Mouse (Mus musculus) small intestine, adult 2 months (tissue): ENCODE data around the gene Macrod1.
A peak's percentile ranks its signal among the peaks of the same experiment; 100 is the strongest.

Source experiments
- CTCF ChIP-seq: fragments of 200-500 bp; IDR thresholded peaks from 2 replicates; pipeline ENCODE4 v1.5.1; 2012; ENCODE audit warnings: low read depth, mild to moderate bottlenecking, control low read depth, inconsistent platforms, low read length, moderate library complexity, mixed read lengths; ENCODE audit not compliant: insufficient replicate concordance, insufficient read length; ENCODE audit errors: extremely low read depth
- POLR2A ChIP-seq: fragments of 200-500 bp; IDR thresholded peaks from 2 replicates; pipeline ENCODE4 v1.6.1; 2012; ENCODE audit warnings: low read depth, mild to moderate bottlenecking, control low read depth, inconsistent platforms, low read length, moderate library complexity

GRCm38 (mm10) chr19:7057722-7058207, 1.2 kb downstream of the Macrod1 start:
- peak; percentile 46; the same call in 1 of the 2 replicates for TF ChIP-seq CTCF
- peak; percentile 82; the same call in 1 of the 2 replicates for TF ChIP-seq POLR2A
